Mouse (Mus musculus): ENCODE data around the gene Dpf3. TPM values are rescaled to one million over a fixed set of nuclear protein-coding genes. Genes with fewer than 3 reads are reported as not detected.

Dpf3 gene
- polyA plus RNA-seq, 1 experiment from 2014 or later, result 14.9 TPM

- 49% methylated on average over 8 of the region's 8 CpGs for WGBS
- peak overlapping the region; percentile 80; the same call in 1 of the 2 replicates for H3K27ac ChIP-seq
Observed at GRCm38 (mm10) chr12:83521083-83521482, 33.6 kb upstream of the Dpf3 start.

GRCm38 (mm10) chr12:83520311-83520890 lies 32.9 kb upstream of the Dpf3 start, which contains the start of gene Dcaf4:
Gene Dcaf4, plus strand, starts transcription at chr12:83520466.
- Histone ChIP-seq H3K9me3 (replicated peaks) (no peaks in the 10 kb centered on the region), H3K4me2 (peak within 1 kb of the TSS; percentile 66), H3K4me1 (peaks cover 16% of the 10 kb centered on the region), H3K27ac (peak within 1 kb of the TSS; percentile 80), H3K27me3 (no peaks in the 10 kb centered on the region), H3K36me3 (no peaks in the 10 kb centered on the region), H3K9ac (peak within 1 kb of the TSS; percentile 63), H3K4me3 (replicated peaks) (peak within 1 kb of the TSS; percentile 79)
- under 1% methylated on average over 32 of the region's 32 CpGs for WGBS
- peak; percentile 99 for ATAC-seq (replicated peaks; ENCODE audit: low FRiP score)

More at GRCm38 (mm10) chr12:83521083-83521482, 33.6 kb upstream of the Dpf3 start:
- Histone ChIP-seq H3K4me1 (peaks cover 19% of the 10 kb centered on the region), H3K9me3 (replicated peaks) (no peaks in the 10 kb centered on the region), H3K36me3 (no peaks in the 10 kb centered on the region), H3K9ac (peak overlapping the region; percentile 63; the same call in 1 of the 2 replicates), H3K4me2 (peak overlapping the region; percentile 66), H3K4me3 (replicated peaks) (peak overlapping the region; percentile 79), H3K27me3 (no peaks in the 10 kb centered on the region)
- ATAC-seq (replicated peaks; ENCODE audit: low FRiP score), result no peak

- Histone ChIP-seq H3K36me3 (no peaks in the 10 kb centered on the region), H3K27me3 (no peaks in the 10 kb centered on the region), H3K4me1 (peaks cover 24% of the 10 kb centered on the region), H3K9ac (no peak overlapping the region), H3K9me3 (replicated peaks) (no peaks in the 10 kb centered on the region), H3K4me2 (no peak overlapping the region), H3K27ac (no peak overlapping the region), H3K4me3 (replicated peaks) (no peak overlapping the region)
- no peak for ATAC-seq (replicated peaks; ENCODE audit: low FRiP score)
- WGBS, result 74% methylated on average over 3 of the region's 3 CpGs
Observed at GRCm38 (mm10) chr12:83517580-83517979, 30.1 kb upstream of the Dpf3 start.

- Histone ChIP-seq H3K36me3 (no peaks in the 10 kb centered on the region), H3K4me2 (no peak overlapping the region), H3K27me3 (no peaks in the 10 kb centered on the region), H3K4me1 (peaks cover 11% of the 10 kb centered on the region), H3K4me3 (replicated peaks) (no peak overlapping the region), H3K9me3 (replicated peaks) (no peaks in the 10 kb centered on the region), H3K9ac (no peak overlapping the region), H3K27ac (no peak overlapping the region)
- 61% methylated on average over 4 of the region's 4 CpGs for WGBS
- no peak for ATAC-seq (replicated peaks; ENCODE audit: low FRiP score)
Observed at GRCm38 (mm10) chr12:83514216-83514615, 26.7 kb upstream of the Dpf3 start.

GRCm38 (mm10) chr12:83513185-83513584 lies 25.7 kb upstream of the Dpf3 start:
- H3K4me3 ChIP-seq (replicated peaks), result no peak overlapping the region
- H3K4me2 ChIP-seq, result no peak overlapping the region
- no peaks in the 10 kb centered on the region for H3K9me3 ChIP-seq (replicated peaks)
- H3K27me3 ChIP-seq, result no peaks in the 10 kb centered on the region
- H3K4me1 ChIP-seq, result peaks cover 11% of the 10 kb centered on the region
- H3K9ac ChIP-seq, result no peak overlapping the region
- H3K27ac ChIP-seq, result no peak overlapping the region
- WGBS, result 27% methylated on average over 5 of the region's 5 CpGs
- H3K36me3 ChIP-seq, result no peaks in the 10 kb centered on the region
- ATAC-seq (replicated peaks; ENCODE audit: low FRiP score), result no peak

- Histone ChIP-seq H3K9ac (no peak overlapping the region), H3K27me3 (no peaks in the 10 kb centered on the region), H3K4me2 (no peak overlapping the region), H3K27ac (no peak overlapping the region), H3K4me3 (replicated peaks) (no peak overlapping the region), H3K4me1 (peaks cover 11% of the 10 kb centered on the region), H3K36me3 (no peaks in the 10 kb centered on the region), H3K9me3 (replicated peaks) (no peaks in the 10 kb centered on the region)
- ATAC-seq (replicated peaks; ENCODE audit: low FRiP score), result no peak
- 19% methylated on average over 4 of the region's 4 CpGs for WGBS
Observed at GRCm38 (mm10) chr12:83512783-83513182, 25.3 kb upstream of the Dpf3 start.

- no peak overlapping the region for H3K9ac ChIP-seq
- no peak for ATAC-seq (replicated peaks; ENCODE audit: low FRiP score)
- H3K4me1 ChIP-seq, result peaks cover 11% of the 10 kb centered on the region
- H3K4me3 ChIP-seq (replicated peaks), result no peak overlapping the region
- whole genome bisulfite sequencing, result 75% methylated on average over 5 of the region's 5 CpGs
- no peaks in the 10 kb centered on the region for H3K27me3 ChIP-seq
- H3K4me2 ChIP-seq, result no peak overlapping the region
- H3K9me3 ChIP-seq (replicated peaks), result no peaks in the 10 kb centered on the region
- no peak overlapping the region for H3K27ac ChIP-seq
- no peaks in the 10 kb centered on the region for H3K36me3 ChIP-seq
Observed at GRCm38 (mm10) chr12:83510586-83510985, 23.1 kb upstream of the Dpf3 start.

- H3K4me3 ChIP-seq (replicated peaks), result no peak overlapping the region
- no peaks in the 10 kb centered on the region for H3K4me1 ChIP-seq
- H3K9ac ChIP-seq, result no peak overlapping the region
- no peak overlapping the region for H3K27ac ChIP-seq
- no peak overlapping the region for H3K4me2 ChIP-seq
- ATAC-seq (replicated peaks; ENCODE audit: low FRiP score), result no peak
- no peaks in the 10 kb centered on the region for H3K27me3 ChIP-seq
- H3K36me3 ChIP-seq, result no peaks in the 10 kb centered on the region
- 76% methylated on average over 10 of the region's 10 CpGs for WGBS
- no peaks in the 10 kb centered on the region for H3K9me3 ChIP-seq (replicated peaks)
Observed at GRCm38 (mm10) chr12:83506543-83506942, 19.0 kb upstream of the Dpf3 start.

GRCm38 (mm10) chr12:83502190-83502589 lies 14.7 kb upstream of the Dpf3 start:
- peaks cover 9% of the 10 kb centered on the region for H3K4me1 ChIP-seq
- no peaks in the 10 kb centered on the region for H3K36me3 ChIP-seq
- no peak overlapping the region for H3K27ac ChIP-seq
- no peaks in the 10 kb centered on the region for H3K9me3 ChIP-seq (replicated peaks)
- no peak overlapping the region for H3K9ac ChIP-seq
- WGBS, result 5% methylated on average over 9 of the region's 9 CpGs
- ATAC-seq (replicated peaks; ENCODE audit: low FRiP score), result no peak
- no peak overlapping the region for H3K4me3 ChIP-seq (replicated peaks)
- no peak overlapping the region for H3K4me2 ChIP-seq
- H3K27me3 ChIP-seq, result no peaks in the 10 kb centered on the region

GRCm38 (mm10) chr12:83499256-83499655 lies 11.7 kb upstream of the Dpf3 start:
- Histone ChIP-seq H3K4me3 (replicated peaks) (no peak overlapping the region), H3K4me2 (no peak overlapping the region), H3K9me3 (replicated peaks) (no peaks in the 10 kb centered on the region), H3K9ac (no peak overlapping the region), H3K27ac (no peak overlapping the region), H3K4me1 (peaks cover 18% of the 10 kb centered on the region), H3K36me3 (no peaks in the 10 kb centered on the region), H3K27me3 (no peaks in the 10 kb centered on the region)
- WGBS, result 45% methylated on average over 5 of the region's 5 CpGs
- ATAC-seq (replicated peaks; ENCODE audit: low FRiP score), result no peak

- ATAC-seq (replicated peaks; ENCODE audit: low FRiP score), result no peak
- no peak overlapping the region for H3K4me3 ChIP-seq (replicated peaks)
- no peaks in the 10 kb centered on the region for H3K36me3 ChIP-seq
- 80% methylated on average over 3 of the region's 3 CpGs for WGBS
- H3K27me3 ChIP-seq, result no peaks in the 10 kb centered on the region
- peaks cover 18% of the 10 kb centered on the region for H3K4me1 ChIP-seq
- no peak overlapping the region for H3K9ac ChIP-seq
- no peak overlapping the region for H3K4me2 ChIP-seq
- no peak overlapping the region for H3K27ac ChIP-seq
- no peaks in the 10 kb centered on the region for H3K9me3 ChIP-seq (replicated peaks)
Observed at GRCm38 (mm10) chr12:83497959-83498358, 10.4 kb upstream of the Dpf3 start.

- no peak overlapping the region for H3K4me2 ChIP-seq
- 94% methylated on average over 6 of the region's 6 CpGs for WGBS
- H3K27me3 ChIP-seq, result no peaks in the 10 kb centered on the region
- ATAC-seq (replicated peaks; ENCODE audit: low FRiP score), result no peak
- H3K9me3 ChIP-seq (replicated peaks), result no peaks in the 10 kb centered on the region
- H3K4me1 ChIP-seq, result peaks cover 18% of the 10 kb centered on the region
- no peak overlapping the region for H3K27ac ChIP-seq
- no peaks in the 10 kb centered on the region for H3K36me3 ChIP-seq
- no peak overlapping the region for H3K4me3 ChIP-seq (replicated peaks)
- no peak overlapping the region for H3K9ac ChIP-seq
Observed at GRCm38 (mm10) chr12:83496736-83497135, 9.2 kb upstream of the Dpf3 start.

GRCm38 (mm10) chr12:83496336-83496735 lies 8.8 kb upstream of the Dpf3 start:
- no peak overlapping the region for H3K9ac ChIP-seq
- no peak for ATAC-seq (replicated peaks; ENCODE audit: low FRiP score)
- WGBS, result 65% methylated on average over 4 of the region's 4 CpGs
- H3K4me3 ChIP-seq (replicated peaks), result no peak overlapping the region
- H3K4me2 ChIP-seq, result no peak overlapping the region
- peaks cover 18% of the 10 kb centered on the region for H3K4me1 ChIP-seq
- H3K27me3 ChIP-seq, result no peaks in the 10 kb centered on the region
- no peak overlapping the region for H3K27ac ChIP-seq
- no peaks in the 10 kb centered on the region for H3K36me3 ChIP-seq
- no peaks in the 10 kb centered on the region for H3K9me3 ChIP-seq (replicated peaks)

All from kidney, embryonic 15.5 days (tissue).